Mouse (Mus musculus): ENCODE measurements around the gene Saysd1. TPM values are rescaled to one million over a fixed set of nuclear protein-coding genes. Genes with fewer than 3 reads are reported as not detected.

Gene Saysd1
- polyA plus RNA-seq (2015; fragmentation: Nextera tagmentation; extraction: Ambion mirVana) = 15.8 and 16.8 TPM in 2 replicates

DNA sequence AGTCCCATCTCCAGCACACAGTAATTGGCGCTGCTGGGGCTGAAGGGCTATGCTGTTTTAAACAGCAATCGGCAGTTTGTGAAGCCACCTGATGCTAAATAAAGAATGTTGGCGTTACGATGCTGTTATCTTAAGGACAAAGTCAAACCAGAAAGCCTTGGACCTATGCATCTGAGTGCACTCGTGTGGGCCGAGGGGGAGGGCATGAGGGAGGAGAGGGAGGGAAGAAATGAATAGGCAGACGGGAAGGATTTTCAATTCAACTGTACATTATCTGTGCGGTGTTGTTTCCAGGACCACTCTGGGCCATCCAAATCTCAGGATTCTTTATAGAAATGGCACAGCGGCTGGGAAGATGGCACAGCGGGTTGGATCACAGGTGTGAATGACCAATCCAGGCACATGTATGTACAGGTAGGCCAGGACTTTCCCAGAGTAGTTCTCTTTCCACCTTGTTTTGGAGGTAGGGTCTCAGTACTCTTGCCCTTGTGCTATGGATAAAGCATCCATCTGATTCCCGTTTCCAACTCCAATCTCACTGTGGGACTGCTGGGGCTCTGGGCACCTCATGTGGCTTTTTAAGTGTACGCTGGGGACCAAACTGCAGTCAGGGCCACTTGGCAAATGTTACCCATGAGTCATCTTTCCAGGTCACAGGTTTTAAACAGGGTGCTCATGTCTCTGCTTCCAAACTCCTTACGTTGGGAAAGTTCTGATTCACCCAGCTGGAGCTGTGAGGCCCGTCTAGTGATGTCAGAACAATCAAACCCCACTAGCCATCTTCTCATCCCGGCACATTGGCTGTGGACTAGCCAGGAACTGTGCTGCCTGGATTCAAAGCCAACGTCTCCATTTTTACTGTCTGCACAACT lies at the start of gene Saysd1:
Gene Saysd1 (minus strand): TSS at position 51 of the 872 bp plus-strand sequence.
- Histone ChIP-seq H3K4me2 (replicated peaks) (no peak within 1 kb of the TSS), H3K27me3 (replicated peaks) (no peaks in the 10 kb centered on the region), H3K4me3 (replicated peaks) (no peak within 1 kb of the TSS), H3K27ac (no peak within 1 kb of the TSS), H3K9ac (no peak within 1 kb of the TSS), H3K36me3 (peaks cover 6% of the 10 kb centered on the region; the same call in 1 of the 2 replicates), H3K9me3 (no peaks in the 10 kb centered on the region), H3K4me1 (replicated peaks) (no peaks in the 10 kb centered on the region)
- WGBS = 73% methylated on average over 16 of the region's 16 CpGs
- 0 out of 2 replicates have a peak, but pooled peaks have one; percentile 2 for ATAC-seq

- ATAC-seq = no peak
- Histone ChIP-seq H3K27ac (no peak overlapping the region), H3K9me3 (no peaks in the 10 kb centered on the region), H3K4me1 (replicated peaks) (0 out of 2 replicates have a peak, but pooled peaks cover 11% of the 10 kb centered on the region), H3K4me3 (replicated peaks) (no peak overlapping the region), H3K27me3 (replicated peaks) (no peaks in the 10 kb centered on the region), H3K4me2 (replicated peaks) (no peak overlapping the region), H3K9ac (no peak overlapping the region), H3K36me3 (no peaks in the 10 kb centered on the region)
- WGBS = 57% methylated on average over 9 of the region's 9 CpGs
Measured at GRCm38 (mm10) chr14:20185426-20185825, 47.1 kb upstream of the Saysd1 start.

DNA sequence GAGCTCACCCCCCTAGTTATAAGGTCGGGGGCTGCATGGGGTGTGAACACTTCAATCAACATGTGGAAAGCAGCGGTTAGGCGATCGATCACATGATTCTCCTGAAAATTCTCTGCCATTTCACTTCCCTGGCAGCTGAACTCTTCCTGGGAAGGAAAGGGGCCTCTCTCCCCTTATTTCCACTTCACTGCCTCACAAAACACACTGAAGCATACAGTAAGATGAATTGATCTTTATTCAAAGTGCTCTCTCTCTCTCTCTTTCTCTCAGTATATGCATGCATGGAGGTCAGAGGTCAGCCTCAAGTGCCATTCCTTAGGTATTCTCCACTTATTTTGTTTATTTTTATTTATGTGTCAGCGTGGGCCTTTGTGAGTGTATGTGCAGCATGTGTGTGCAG lies 45.4 kb upstream of the Saysd1 start:
- no peaks in the 10 kb centered on the region for H3K27me3 ChIP-seq (replicated peaks)
- ATAC-seq = no peak
- 73% methylated on average over 5 of the region's 5 CpGs for WGBS
- H3K27ac ChIP-seq = no peak overlapping the region
- H3K9ac ChIP-seq = no peak overlapping the region
- no peak overlapping the region for H3K4me2 ChIP-seq (replicated peaks)
- H3K36me3 ChIP-seq = no peaks in the 10 kb centered on the region
- peaks cover 22% of the 10 kb centered on the region for H3K4me1 ChIP-seq (replicated peaks)
- no peaks in the 10 kb centered on the region for H3K9me3 ChIP-seq
- no peak overlapping the region for H3K4me3 ChIP-seq (replicated peaks)

DNA sequence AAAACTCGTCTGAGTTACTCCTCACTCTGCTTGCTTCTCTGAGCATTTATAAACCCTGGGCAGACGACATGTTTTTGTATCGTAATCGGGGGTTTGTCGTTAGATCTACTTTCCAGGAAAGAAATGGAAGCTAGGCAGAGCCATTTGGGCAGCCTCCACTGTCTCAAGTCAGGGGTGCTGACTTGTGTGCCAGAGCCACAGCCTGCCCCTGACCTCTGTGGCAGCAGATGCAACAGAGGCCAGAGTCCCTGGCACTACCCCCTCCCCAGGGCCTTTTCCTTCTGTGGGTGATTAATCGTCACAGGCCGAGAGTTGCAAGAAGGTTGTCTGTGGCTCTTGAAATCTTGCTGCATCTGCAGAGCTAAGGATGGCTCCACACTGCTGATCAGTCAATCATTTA lies 44.3 kb upstream of the Saysd1 start:
- no peaks in the 10 kb centered on the region for H3K27me3 ChIP-seq (replicated peaks)
- 67% methylated on average over 7 of the region's 7 CpGs for WGBS
- no peak for ATAC-seq
- peaks cover 24% of the 10 kb centered on the region for H3K4me1 ChIP-seq (replicated peaks)
- no peak overlapping the region for H3K4me3 ChIP-seq (replicated peaks)
- no peak overlapping the region for H3K9ac ChIP-seq
- H3K4me2 ChIP-seq (replicated peaks) = no peak overlapping the region
- H3K27ac ChIP-seq = no peak overlapping the region
- H3K9me3 ChIP-seq = no peaks in the 10 kb centered on the region
- no peaks in the 10 kb centered on the region for H3K36me3 ChIP-seq

DNA sequence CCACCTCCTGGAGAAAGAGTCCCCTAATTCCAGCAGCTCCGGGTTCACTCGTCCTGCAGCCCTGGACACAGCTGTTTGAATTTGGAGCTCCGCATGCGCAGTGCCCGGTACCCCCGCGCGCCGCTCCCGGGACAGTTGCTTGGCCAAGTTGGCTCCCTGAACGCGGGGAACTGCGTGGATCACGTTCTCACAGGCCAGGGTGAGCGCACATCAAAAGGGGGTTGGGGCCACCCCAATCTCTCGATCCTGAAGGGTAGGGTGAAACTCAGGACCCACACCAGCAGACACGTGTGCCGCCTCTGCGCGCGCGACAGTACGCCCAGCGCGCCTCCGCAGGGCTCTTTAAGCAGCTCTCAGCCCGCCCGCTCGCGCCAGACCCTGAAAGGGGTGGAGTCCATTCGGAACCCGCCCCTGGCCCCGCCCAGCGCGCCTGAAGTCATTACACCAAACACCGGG lies 43.2 kb upstream of the Saysd1 start, which contains the start of gene Kcnk5:
Gene Kcnk5 (minus strand): TSS at position 344 of the 456 bp plus-strand sequence.
- Histone ChIP-seq H3K9ac (peak within 1 kb of the TSS; percentile 61), H3K9me3 (no peaks in the 10 kb centered on the region), H3K4me3 (replicated peaks) (peak within 1 kb of the TSS; percentile 61), H3K36me3 (no peaks in the 10 kb centered on the region), H3K4me1 (replicated peaks) (peaks cover 24% of the 10 kb centered on the region), H3K27me3 (replicated peaks) (no peaks in the 10 kb centered on the region), H3K4me2 (replicated peaks) (peak within 1 kb of the TSS; percentile 95), H3K27ac (peak within 1 kb of the TSS; percentile 56; the same call in 1 of the 2 replicates)
- WGBS = 0% methylated on average over 36 of the region's 36 CpGs
- ATAC-seq = peak; percentile 95

DNA sequence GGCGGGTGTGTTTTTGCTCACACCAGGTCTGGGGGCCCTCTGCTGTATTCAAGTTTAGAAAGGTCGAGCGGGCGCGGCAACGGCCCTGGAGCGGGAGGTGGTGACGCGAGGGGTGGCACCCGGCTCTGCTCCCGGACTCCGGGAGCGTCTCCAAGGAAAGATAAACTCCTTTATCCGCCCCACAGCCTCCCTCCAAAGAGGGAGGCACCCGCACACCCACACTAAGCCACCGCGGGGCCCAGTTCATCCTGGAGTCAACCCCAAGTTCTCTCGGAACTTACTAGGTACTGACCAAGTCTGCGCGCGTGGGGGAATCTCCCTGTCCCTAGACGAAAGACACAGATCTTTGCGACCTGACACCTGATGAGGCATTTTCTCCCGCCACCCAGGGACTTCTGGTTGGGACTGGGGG lies 42.4 kb upstream of the Saysd1 start:
- H3K4me3 ChIP-seq (replicated peaks) = peak overlapping the region; percentile 61
- H3K27me3 ChIP-seq (replicated peaks) = no peaks in the 10 kb centered on the region
- H3K4me2 ChIP-seq (replicated peaks) = peak overlapping the region; percentile 95
- H3K36me3 ChIP-seq = no peaks in the 10 kb centered on the region
- WGBS = under 1% methylated on average over 24 of the region's 24 CpGs
- H3K9ac ChIP-seq = peak overlapping the region; percentile 61
- H3K4me1 ChIP-seq (replicated peaks) = peaks cover 24% of the 10 kb centered on the region
- ATAC-seq = peak; percentile 53
- no peaks in the 10 kb centered on the region for H3K9me3 ChIP-seq
- no peak overlapping the region for H3K27ac ChIP-seq

DNA sequence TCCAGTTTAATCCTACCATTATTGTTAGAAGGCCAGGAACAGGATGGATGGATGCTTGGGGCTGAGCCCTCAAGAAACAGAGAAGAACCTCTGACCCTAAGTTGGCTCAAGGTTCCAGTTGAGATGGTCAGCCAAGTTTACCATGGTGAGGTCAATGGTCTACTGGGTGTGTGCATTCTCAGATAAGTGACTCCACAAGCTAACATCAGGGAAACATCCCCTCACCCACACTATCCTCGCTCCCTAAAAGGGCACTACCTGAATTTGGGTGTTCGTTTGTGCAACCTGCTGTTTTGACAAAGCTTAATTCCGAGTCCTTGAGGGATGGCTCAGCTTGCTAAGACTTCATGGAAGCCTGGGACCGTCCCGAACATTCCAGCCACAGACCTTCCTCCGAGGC lies 42.0 kb upstream of the Saysd1 start:
- no peak for ATAC-seq
- Histone ChIP-seq H3K9me3 (no peaks in the 10 kb centered on the region), H3K36me3 (no peaks in the 10 kb centered on the region), H3K27me3 (replicated peaks) (no peaks in the 10 kb centered on the region), H3K27ac (no peak overlapping the region), H3K4me3 (replicated peaks) (peak overlapping the region; percentile 61), H3K4me2 (replicated peaks) (peak overlapping the region; percentile 95), H3K9ac (peak overlapping the region; percentile 61), H3K4me1 (replicated peaks) (peaks cover 24% of the 10 kb centered on the region)
- WGBS = 8% methylated on average over 6 of the region's 6 CpGs

DNA sequence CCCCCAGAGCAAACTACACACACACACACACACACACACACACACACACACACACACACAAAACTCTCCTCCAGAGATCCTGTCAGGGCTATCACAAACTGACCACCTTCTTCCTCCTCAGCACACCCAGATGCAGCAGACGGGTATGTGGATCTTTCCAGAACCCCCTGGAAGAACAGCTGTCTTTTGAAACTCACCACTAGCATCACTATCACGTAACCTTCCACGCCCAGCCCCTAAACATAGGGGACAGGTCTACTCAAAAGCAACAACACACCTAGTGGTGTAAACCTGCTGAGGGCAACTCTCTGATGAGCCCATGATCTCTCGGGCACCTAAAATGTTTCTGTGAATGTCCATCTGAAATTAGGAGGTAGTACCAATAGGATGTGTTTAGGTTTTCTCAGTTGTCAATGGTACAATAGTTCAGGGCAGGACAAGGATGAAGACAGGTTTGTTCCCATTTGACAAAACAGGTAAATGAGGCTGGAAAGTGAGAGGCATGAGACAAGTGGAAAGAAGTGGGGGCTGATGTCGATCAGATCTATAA lies 41.5 kb upstream of the Saysd1 start:
- Histone ChIP-seq H3K27ac (no peak overlapping the region), H3K4me1 (replicated peaks) (peaks cover 24% of the 10 kb centered on the region), H3K27me3 (replicated peaks) (no peaks in the 10 kb centered on the region), H3K9ac (no peak overlapping the region), H3K9me3 (no peaks in the 10 kb centered on the region), H3K36me3 (no peaks in the 10 kb centered on the region), H3K4me3 (replicated peaks) (peak overlapping the region; percentile 61; the same call in 1 of the 2 replicates), H3K4me2 (replicated peaks) (peak overlapping the region; percentile 95)
- WGBS = 62% methylated on average over 5 of the region's 5 CpGs
- ATAC-seq = no peak

GRCm38 (mm10) chr14:20179080-20179479 lies 40.7 kb upstream of the Saysd1 start:
- WGBS = 52% methylated on average over 3 of the region's 3 CpGs

DNA sequence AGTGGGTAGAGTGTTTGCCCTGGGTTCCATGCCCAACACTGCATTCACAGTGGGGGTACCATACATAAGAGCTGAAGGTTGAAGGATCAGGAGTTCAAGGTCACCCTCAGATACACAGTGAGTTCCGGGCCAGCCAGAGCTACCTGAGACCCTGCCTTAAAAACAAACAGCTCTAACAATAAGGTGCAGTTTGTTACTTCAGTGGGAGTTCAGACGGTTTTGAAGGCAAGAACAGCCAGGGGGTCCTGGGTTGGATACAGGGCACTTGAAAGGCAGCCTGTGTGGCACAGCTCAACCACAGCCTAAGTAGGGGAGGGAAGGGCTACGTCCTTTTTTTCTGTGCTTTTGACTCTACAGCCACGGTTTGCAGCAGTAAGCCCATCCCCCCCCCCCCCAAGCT lies 40.3 kb upstream of the Saysd1 start:
- no peak overlapping the region for H3K27ac ChIP-seq
- H3K9ac ChIP-seq = no peak overlapping the region
- no peaks in the 10 kb centered on the region for H3K9me3 ChIP-seq
- no peaks in the 10 kb centered on the region for H3K27me3 ChIP-seq (replicated peaks)
- WGBS = 28% methylated on average over 4 of the region's 4 CpGs
- ATAC-seq = no peak
- H3K36me3 ChIP-seq = no peaks in the 10 kb centered on the region
- H3K4me2 ChIP-seq (replicated peaks) = peak overlapping the region; percentile 95; the same call in 1 of the 2 replicates
- no peak overlapping the region for H3K4me3 ChIP-seq (replicated peaks)
- H3K4me1 ChIP-seq (replicated peaks) = peaks cover 24% of the 10 kb centered on the region

More at GRCm38 (mm10) chr14:20179080-20179479, 40.7 kb upstream of the Saysd1 start:
- Histone ChIP-seq H3K4me3 (replicated peaks) (0 out of 2 replicates have a peak overlapping the region, but pooled peaks have one; percentile 61), H3K27me3 (replicated peaks) (no peaks in the 10 kb centered on the region), H3K36me3 (no peaks in the 10 kb centered on the region), H3K9ac (no peak overlapping the region), H3K4me1 (replicated peaks) (peaks cover 24% of the 10 kb centered on the region), H3K9me3 (no peaks in the 10 kb centered on the region), H3K4me2 (replicated peaks) (peak overlapping the region; percentile 95; the same call in 1 of the 2 replicates), H3K27ac (no peak overlapping the region)
- no peak for ATAC-seq

DNA sequence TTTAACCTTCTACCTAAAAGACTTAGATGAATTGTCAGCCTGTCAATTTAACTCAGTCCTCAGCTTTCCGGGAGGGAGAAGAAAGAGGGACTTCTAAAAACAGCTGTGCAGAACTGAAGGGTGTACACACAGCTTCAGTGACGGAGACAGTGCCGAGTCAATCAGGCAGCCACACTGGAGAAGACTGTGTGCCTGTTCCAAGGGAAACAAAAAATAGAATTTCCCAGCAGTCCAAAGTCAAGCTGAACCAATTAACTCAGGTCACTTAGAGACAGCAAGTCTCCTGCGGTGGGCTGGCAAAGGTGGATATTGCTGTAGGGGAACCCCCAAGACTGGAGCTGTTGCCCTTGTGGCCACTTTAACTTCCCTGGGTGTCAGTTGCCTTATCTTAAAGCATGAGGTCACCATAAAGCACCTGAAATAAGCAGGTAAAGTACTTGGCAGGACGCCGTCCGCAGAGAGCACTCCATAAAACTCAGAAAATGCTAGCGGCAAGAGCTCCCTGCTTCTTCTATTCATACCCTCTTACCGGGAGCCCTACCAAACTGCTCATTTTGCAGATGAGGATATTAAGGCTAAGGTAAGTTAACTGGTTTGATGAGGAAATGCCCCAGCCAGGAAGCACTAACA lies 39.3 kb upstream of the Saysd1 start:
- H3K9ac ChIP-seq = no peak overlapping the region
- no peak overlapping the region for H3K4me2 ChIP-seq (replicated peaks)
- no peaks in the 10 kb centered on the region for H3K9me3 ChIP-seq
- no peaks in the 10 kb centered on the region for H3K36me3 ChIP-seq
- ATAC-seq = no peak
- H3K4me1 ChIP-seq (replicated peaks) = peaks cover 24% of the 10 kb centered on the region
- no peak overlapping the region for H3K27ac ChIP-seq
- H3K27me3 ChIP-seq (replicated peaks) = no peaks in the 10 kb centered on the region
- no peak overlapping the region for H3K4me3 ChIP-seq (replicated peaks)
- WGBS = 68% methylated on average over 9 of the region's 9 CpGs

GRCm38 (mm10) chr14:20175705-20176104 lies 37.4 kb upstream of the Saysd1 start:
- H3K27me3 ChIP-seq (replicated peaks) = no peaks in the 10 kb centered on the region
- H3K4me3 ChIP-seq (replicated peaks) = no peak overlapping the region
- ATAC-seq = no peak
- H3K9ac ChIP-seq = no peak overlapping the region
- no peaks in the 10 kb centered on the region for H3K36me3 ChIP-seq
- 89% methylated on average over 4 of the region's 4 CpGs for WGBS
- no peak overlapping the region for H3K27ac ChIP-seq
- no peaks in the 10 kb centered on the region for H3K9me3 ChIP-seq
- H3K4me1 ChIP-seq (replicated peaks) = peaks cover 15% of the 10 kb centered on the region
- H3K4me2 ChIP-seq (replicated peaks) = no peak overlapping the region

All from intestine, embryonic 15.5 days (tissue).